Mouse (Mus musculus) right cerebral cortex, postnatal 10 days (tissue): ENCODE measurements at regions not wholly inside any gene's neighbourhood (a gene's known extent, or its start where the extent isn't known, plus 50 kb on each side); places are given as distances from the start of the nearest gene placed in this dataset.

ENCODE experiments used
- DNase-seq, 2 experiments: peaks; one replicate each; pipeline ENCODE4 v3.0.0; 2021; ENCODE audit warnings: low spot score in 2 of 2

- DNase-seq = no peak
These were observed 377.5 kb upstream of the Adgrl2 start for GRCm38 (mm10) chr3:149367888-149368287.

- DNase-seq = no peak
These were observed 369.8 kb upstream of the Adgrl2 start for GRCm38 (mm10) chr3:149360164-149360563.

GRCm38 (mm10) chr3:149358570-149359193 lies 368.3 kb upstream of the Adgrl2 start:
- DNase-seq = no peak

- DNase-seq = no peak
These were observed 367.7 kb upstream of the Adgrl2 start for GRCm38 (mm10) chr3:149357903-149358569.

GRCm38 (mm10) chr3:149357121-149357520 lies 366.8 kb upstream of the Adgrl2 start:
- DNase-seq = no peak

- DNase-seq = no peak
These were observed 365.0 kb upstream of the Adgrl2 start for GRCm38 (mm10) chr3:149355362-149355761.

GRCm38 (mm10) chr3:149353958-149354357 lies 363.6 kb upstream of the Adgrl2 start:
- DNase-seq = no peak

GRCm38 (mm10) chr3:149352546-149352945 lies 362.2 kb upstream of the Adgrl2 start:
- DNase-seq = no peak

- no peak for DNase-seq
These were observed 359.4 kb upstream of the Adgrl2 start for GRCm38 (mm10) chr3:149349731-149350130.

GRCm38 (mm10) chr3:149349211-149349697 lies 358.9 kb upstream of the Adgrl2 start:
- DNase-seq = peak in 1 of 2 experiments; percentile 46

- DNase-seq = no peak
These were observed 358.2 kb upstream of the Adgrl2 start for GRCm38 (mm10) chr3:149348459-149348971.

- no peak for DNase-seq
These were observed 357.1 kb upstream of the Adgrl2 start for GRCm38 (mm10) chr3:149347241-149347992.

- no peak for DNase-seq
These were observed 352.2 kb upstream of the Adgrl2 start for GRCm38 (mm10) chr3:149342511-149342910.

- DNase-seq = no peak
These were observed 349.0 kb upstream of the Adgrl2 start for GRCm38 (mm10) chr3:149339374-149339753.

GRCm38 (mm10) chr3:149338684-149339373 lies 348.5 kb upstream of the Adgrl2 start:
- DNase-seq = no peak

GRCm38 (mm10) chr3:149335259-149335658 lies 344.9 kb upstream of the Adgrl2 start:
- DNase-seq = no peak

- no peak for DNase-seq
These were observed 343.3 kb upstream of the Adgrl2 start for GRCm38 (mm10) chr3:149333607-149334006.

- no peak for DNase-seq
These were observed 342.8 kb upstream of the Adgrl2 start for GRCm38 (mm10) chr3:149333131-149333530.

- DNase-seq = no peak
These were observed 341.8 kb upstream of the Adgrl2 start for GRCm38 (mm10) chr3:149332105-149332504.

- no peak for DNase-seq
These were observed 341.1 kb upstream of the Adgrl2 start for GRCm38 (mm10) chr3:149331251-149331960.

- DNase-seq = no peak
These were observed 340.4 kb upstream of the Adgrl2 start for GRCm38 (mm10) chr3:149330716-149331115.
